Comparison of ENCODE assay signal across 9 mouse cellular contexts in genomic region chr13:41467036-41467435, GRCm38 (mm10). TPM values are rescaled to one million over a fixed set of nuclear protein-coding genes. Genes with fewer than 3 reads are reported as not detected.
DNase-seq lines count a peak whose midpoint lies in the region; ATAC-seq and TF ChIP-seq lines count a peak whose summit lies in the region.
"Had no signal": no experiment of that assay in that cellular context is flagged by ENCODE, and none has a peak within 500 bp of the region (broad histone marks: within the 10 kb centered on the region; RNA-seq: fewer than 3 reads in every experiment).

No protein-coding gene starts in this region.

- H3K4me2 ChIP-seq in kidney, postnatal 0 days (ENCODE audit: low read length) = no peak overlapping the region
- no peak overlapping the region for H3K4me2 ChIP-seq in forebrain, postnatal 0 days (ENCODE audit: low read depth)
- no peak overlapping the region for H3K4me2 ChIP-seq in hindbrain, embryonic 12.5 days (replicated peaks)
- no peak overlapping the region for H3K4me2 ChIP-seq in hindbrain, embryonic 13.5 days
- H3K4me2 ChIP-seq: limb, embryonic 12.5 days had no signal

- H3K9me3 ChIP-seq in kidney, postnatal 0 days (replicated peaks; ENCODE audit: low read length) = no peaks in the 10 kb centered on the region
- H3K9me3 ChIP-seq in forebrain, postnatal 0 days (ENCODE audit: low read length) = no peaks in the 10 kb centered on the region
- H3K9me3 ChIP-seq in hindbrain, embryonic 12.5 days (replicated peaks) = no peaks in the 10 kb centered on the region
- no peaks in the 10 kb centered on the region for H3K9me3 ChIP-seq in hindbrain, embryonic 13.5 days
- H3K9me3 ChIP-seq: limb, embryonic 12.5 days had no signal

- TF ChIP-seq CTCF in kidney, postnatal 0 days (IDR thresholded peaks at IDR 0.05; ENCODE audit: low read depth) = no peak
- TF ChIP-seq CTCF in forebrain, postnatal 0 days (IDR thresholded peaks at IDR 0.05; ENCODE audit: low read depth) = no peak

- H3K4me3 ChIP-seq in kidney, postnatal 0 days (replicated peaks; ENCODE audit: low read depth, low read length) = no peak overlapping the region
- no peak overlapping the region for H3K4me3 ChIP-seq in forebrain, postnatal 0 days (ENCODE audit: low read depth, low read length)
- H3K4me3 ChIP-seq in hindbrain, embryonic 12.5 days = no peak overlapping the region
- no peak overlapping the region for H3K4me3 ChIP-seq in hindbrain, embryonic 13.5 days
- H3K4me3 ChIP-seq: limb, embryonic 12.5 days had no signal

- peak; percentile 74; the same call in 1 of the 2 replicates for ATAC-seq in kidney, postnatal 0 days (replicated peaks; ENCODE audit: low FRiP score, low read depth)
- peak; percentile 85 for ATAC-seq in monocyte, adult 5-6 weeks (replicated peaks; ENCODE audit: insufficient number of reproducible peaks, low FRiP score, low TSS enrichment, poor library complexity, severe bottlenecking)
- ATAC-seq in forebrain, postnatal 0 days = no peak
- ATAC-seq in hindbrain, embryonic 12.5 days (ENCODE audit: low FRiP score) = no peak
- no peak for ATAC-seq in hindbrain, embryonic 13.5 days (ENCODE audit: low FRiP score)

- DNase-seq in gastrocnemius, postnatal 25 days = peak; percentile 42
- DNase-seq in gastrocnemius, postnatal 4 days (ENCODE audit: low spot score in 2 of 2) = no peak
- peak; percentile 85 for DNase-seq in heart, adult 8-10 months (ENCODE audit: low spot score)
- peak; percentile 92 for DNase-seq in kidney, postnatal 0 days (ENCODE audit: low spot score)
- no peak for DNase-seq in forebrain, postnatal 0 days

- H3K27ac ChIP-seq in kidney, postnatal 0 days = peak overlapping the region; percentile 75
- no peak overlapping the region for H3K27ac ChIP-seq in forebrain, postnatal 0 days (ENCODE audit: low read depth, low read length)
- no peak overlapping the region for H3K27ac ChIP-seq in hindbrain, embryonic 12.5 days
- no peak overlapping the region for H3K27ac ChIP-seq in hindbrain, embryonic 13.5 days
- H3K27ac ChIP-seq: limb, embryonic 12.5 days had no signal

- 27% methylated on average over 2 of the region's 2 CpGs for WGBS in kidney, postnatal 0 days
- WGBS in forebrain, postnatal 0 days = 91% methylated on average over 2 of the region's 2 CpGs
- WGBS in hindbrain, embryonic 12.5 days = 77% methylated on average over 2 of the region's 2 CpGs
- WGBS in hindbrain, embryonic 13.5 days = 91% methylated on average over 2 of the region's 2 CpGs

- H3K36me3 ChIP-seq in kidney, postnatal 0 days (ENCODE audit: insufficient read depth, low read length) = no peaks in the 10 kb centered on the region
- no peaks in the 10 kb centered on the region for H3K36me3 ChIP-seq in forebrain, postnatal 0 days (ENCODE audit: insufficient read depth)
- no peaks in the 10 kb centered on the region for H3K36me3 ChIP-seq in hindbrain, embryonic 12.5 days
- H3K36me3 ChIP-seq in hindbrain, embryonic 13.5 days = no peaks in the 10 kb centered on the region
- H3K36me3 ChIP-seq: limb, embryonic 12.5 days had no signal

- H3K4me1 ChIP-seq in kidney, postnatal 0 days (replicated peaks; ENCODE audit: insufficient read depth, low read length) = no peaks in the 10 kb centered on the region
- H3K4me1 ChIP-seq in forebrain, postnatal 0 days (ENCODE audit: insufficient read depth) = no peaks in the 10 kb centered on the region
- no peaks in the 10 kb centered on the region for H3K4me1 ChIP-seq in hindbrain, embryonic 12.5 days
- H3K4me1 ChIP-seq in hindbrain, embryonic 13.5 days (replicated peaks) = no peaks in the 10 kb centered on the region

- no peaks in the 10 kb centered on the region for H3K27me3 ChIP-seq in kidney, postnatal 0 days (ENCODE audit: insufficient read depth, low read length)
- no peaks in the 10 kb centered on the region for H3K27me3 ChIP-seq in forebrain, postnatal 0 days (ENCODE audit: insufficient read depth, low read length)
- H3K27me3 ChIP-seq in hindbrain, embryonic 12.5 days = no peaks in the 10 kb centered on the region
- H3K27me3 ChIP-seq in hindbrain, embryonic 13.5 days = no peaks in the 10 kb centered on the region
- H3K27me3 ChIP-seq: limb, embryonic 12.5 days had no signal

- no peak overlapping the region for H3K9ac ChIP-seq in kidney, postnatal 0 days (ENCODE audit: low read depth, low read length)
- H3K9ac ChIP-seq in forebrain, postnatal 0 days = no peak overlapping the region
- no peak overlapping the region for H3K9ac ChIP-seq in hindbrain, embryonic 12.5 days
- no peak overlapping the region for H3K9ac ChIP-seq in hindbrain, embryonic 13.5 days
- H3K9ac ChIP-seq: limb, embryonic 12.5 days had no signal

RNA-seq across cellular contexts. Expression of gene Nedd9, which starts 20.1 kb away (rescaled TPM):
- 1 to 10 TPM; 4.5 to 9.4 TPM for total RNA-seq in gastrocnemius, postnatal 25 days (2021)
- 10 to 100 TPM; 19.2 to 26.4 TPM for total RNA-seq in gastrocnemius, postnatal 4 days (2021)
- total RNA-seq in heart, adult 8-10 months (2022) = 10 to 100 TPM; 12.4 to 24.6 (median 17.0) TPM
- polyA plus RNA-seq in kidney, postnatal 0 days (2015; fragmentation: Nextera tagmentation; extraction: Ambion mirVana) = 26.4 and 27.3 TPM in 2 replicates
- 272 to 357 TPM (median 343 TPM) in 3 replicates for total RNA-seq in monocyte, adult 5-6 weeks (2017)
- total RNA-seq in forebrain, postnatal 0 days (2014; rRNA removed) = 25.5 and 30.5 TPM in 2 replicates
- 9.5 and 12.6 TPM in 2 replicates for polyA plus RNA-seq in forebrain, postnatal 0 days (2015; fragmentation: Nextera tagmentation; extraction: Ambion mirVana)
- 17.1 and 17.9 TPM in 2 replicates for polyA plus RNA-seq in hindbrain, embryonic 12.5 days (2016; fragmentation: Nextera tagmentation; extraction: Ambion mirVana)
- 11.5 and 13.3 TPM in 2 replicates for polyA plus RNA-seq in hindbrain, embryonic 13.5 days (2015; fragmentation: Nextera tagmentation; extraction: Ambion mirVana)

Comparison
In these comparisons a context has a peak if more than half of its experiments do, and no peak if none do; other contexts are left out.
1. DNase-seq: peak in gastrocnemius, postnatal 25 days (single experiment), heart, adult 8-10 months (single experiment) and kidney, postnatal 0 days (single experiment); none in gastrocnemius, postnatal 4 days (0 of 2) and forebrain, postnatal 0 days (single experiment).
2. ATAC-seq: peak in kidney, postnatal 0 days (single experiment) and monocyte, adult 5-6 weeks (single experiment); none in forebrain, postnatal 0 days (single experiment), hindbrain, embryonic 12.5 days (single experiment) and hindbrain, embryonic 13.5 days (single experiment).